Mouse (Mus musculus): Measurements from ENCODE around the gene Ddc. TPM values are rescaled to one million over a fixed set of nuclear protein-coding genes. Genes with fewer than 3 reads are reported as not detected.

Ddc gene
- total RNA-seq, 2 experiments from 2014 or later: 38.1 to 45.7 TPM

GRCm38 (mm10) chr11:11877891-11878277 lies 20.1 kb downstream of the Ddc start:
- DNase-seq: no peak

- no peak for DNase-seq
Measured at GRCm38 (mm10) chr11:11876366-11876765, 21.6 kb downstream of the Ddc start.

GRCm38 (mm10) chr11:11875230-11875629 lies 22.7 kb downstream of the Ddc start:
- DNase-seq: no peak

GRCm38 (mm10) chr11:11873023-11873908 lies 24.7 kb downstream of the Ddc start:
- DNase-seq: peak; percentile 73

- no peak for DNase-seq
Measured at GRCm38 (mm10) chr11:11872140-11872795, 25.7 kb downstream of the Ddc start.

GRCm38 (mm10) chr11:11871197-11871813 lies 26.6 kb downstream of the Ddc start:
- no peak for DNase-seq

- no peak for DNase-seq
Measured at GRCm38 (mm10) chr11:11867971-11868481, 29.9 kb downstream of the Ddc start.

GRCm38 (mm10) chr11:11866696-11867095 lies 31.2 kb downstream of the Ddc start:
- DNase-seq: no peak

- no peak for DNase-seq
Measured at GRCm38 (mm10) chr11:11865128-11865527, 32.8 kb downstream of the Ddc start.

GRCm38 (mm10) chr11:11864446-11865101 lies 33.4 kb downstream of the Ddc start:
- no peak for DNase-seq

- no peak for DNase-seq
Measured at GRCm38 (mm10) chr11:11862502-11862901, 35.4 kb downstream of the Ddc start.

GRCm38 (mm10) chr11:11856959-11857358 lies 41.0 kb downstream of the Ddc start:
- no peak for DNase-seq

- DNase-seq: peak; percentile 70
Measured at GRCm38 (mm10) chr11:11855685-11856131, 42.2 kb downstream of the Ddc start.

- no peak for DNase-seq
Measured at GRCm38 (mm10) chr11:11855061-11855672, 42.8 kb downstream of the Ddc start.

- DNase-seq: no peak
Measured at GRCm38 (mm10) chr11:11853731-11854461, 44.0 kb downstream of the Ddc start.

GRCm38 (mm10) chr11:11851957-11852505 lies 45.9 kb downstream of the Ddc start:
- no peak for DNase-seq

- DNase-seq: no peak
Measured at GRCm38 (mm10) chr11:11850476-11851267, 47.3 kb downstream of the Ddc start.

- no peak for DNase-seq
Measured at GRCm38 (mm10) chr11:11849513-11850311, 48.2 kb downstream of the Ddc start.

- DNase-seq: no peak
Measured at GRCm38 (mm10) chr11:11848467-11848866, 49.5 kb downstream of the Ddc start.

All from gastrocnemius, postnatal 10 days (tissue).